Mouse (Mus musculus) midbrain, embryonic 13.5 days (tissue): ENCODE measurements at regions not wholly inside any gene's neighbourhood (a gene's known extent, or its start where the extent isn't known, plus 50 kb on each side); places are given as distances from the start of the nearest gene placed in this dataset.

Experiments used
- ATAC-seq: fragments of 200-750 bp; cut with Nextera tagmentation; 2 replicates; pipeline ENCODE4 v1.8.0; 2017; ENCODE audit warnings: mild to moderate bottlenecking, moderate TSS enrichment, moderate library complexity
- H3K27ac ChIP-seq: fragments of 300-500 bp; sonication (generic); 2 replicates; pipeline ENCODE4 v1.5.1; 2015; ENCODE audit warnings: inconsistent platforms, mild to moderate bottlenecking, moderate library complexity
- H3K27me3 ChIP-seq: fragments of 300-500 bp; sonication (generic); 2 replicates; pipeline ENCODE4 v1.6.1; 2015; ENCODE audit warnings: mild to moderate bottlenecking, inconsistent platforms
- H3K36me3 ChIP-seq: fragments of 300-500 bp; sonication (generic); 2 replicates; pipeline ENCODE4 v1.6.1; 2015; ENCODE audit warnings: mild to moderate bottlenecking, inconsistent platforms
- H3K4me1 ChIP-seq: fragments of 300-500 bp; sonication (generic); replicated peaks from 2 replicates; pipeline ENCODE4 v1.6.1; 2015; ENCODE audit warnings: inconsistent platforms
- H3K4me2 ChIP-seq: fragments of 300-500 bp; sonication (generic); replicated peaks from 2 replicates; pipeline ENCODE4 v1.6.1; 2015; ENCODE audit warnings: moderate library complexity, mild to moderate bottlenecking, inconsistent platforms
- H3K4me3 ChIP-seq: fragments of 300-500 bp; sonication (generic); replicated peaks from 2 replicates; pipeline ENCODE4 v1.5.1; 2015; ENCODE audit warnings: mild to moderate bottlenecking, inconsistent platforms
- H3K9ac ChIP-seq: fragments of 300-500 bp; sonication (generic); replicated peaks from 2 replicates; pipeline ENCODE4 v1.6.1; 2015; ENCODE audit warnings: mild to moderate bottlenecking, inconsistent platforms
- H3K9me3 ChIP-seq: fragments of 300-500 bp; sonication (generic); 2 replicates; pipeline ENCODE4 v1.6.1; 2016; ENCODE audit warnings: mild to moderate bottlenecking, inconsistent platforms
- WGBS: fragments of 180-500 bp; shearing (Covaris S2); methylation state at CpG from one replicate; pipeline ENCODE4 v1.1.7; 2015; 5-methylcytosine and 5-hydroxymethylcytosine counted together

GRCm38 (mm10) chr12:110074921-110075320 lies 203.9 kb upstream of the Dio3 start:
- H3K9me3 ChIP-seq, result 0 out of 2 replicates have a peak, but pooled peaks cover 5% of the 10 kb centered on the region
- H3K27ac ChIP-seq, result no peak overlapping the region
- H3K4me2 ChIP-seq, result no peak overlapping the region
- ATAC-seq, result no peak
- no peaks in the 10 kb centered on the region for H3K27me3 ChIP-seq
- H3K4me1 ChIP-seq, result no peaks in the 10 kb centered on the region
- 93% methylated on average over 8 of the region's 8 CpGs for WGBS
- H3K9ac ChIP-seq, result no peak overlapping the region
- H3K36me3 ChIP-seq, result no peaks in the 10 kb centered on the region
- no peak overlapping the region for H3K4me3 ChIP-seq

GRCm38 (mm10) chr12:110077211-110077884 lies 201.5 kb upstream of the Dio3 start:
- Histone ChIP-seq H3K36me3 (no peaks in the 10 kb centered on the region), H3K9me3 (no peaks in the 10 kb centered on the region), H3K4me2 (no peak overlapping the region), H3K27ac (no peak overlapping the region), H3K27me3 (no peaks in the 10 kb centered on the region), H3K9ac (no peak overlapping the region), H3K4me1 (no peaks in the 10 kb centered on the region), H3K4me3 (no peak overlapping the region)
- no peak for ATAC-seq
- WGBS, result 86% methylated on average over 6 of the region's 6 CpGs

- ATAC-seq, result no peak
- Histone ChIP-seq H3K27me3 (no peaks in the 10 kb centered on the region), H3K4me2 (no peak overlapping the region), H3K36me3 (no peaks in the 10 kb centered on the region), H3K27ac (no peak overlapping the region), H3K4me1 (no peaks in the 10 kb centered on the region), H3K4me3 (no peak overlapping the region), H3K9me3 (no peaks in the 10 kb centered on the region), H3K9ac (no peak overlapping the region)
- WGBS, result 66% methylated on average over 13 of the region's 13 CpGs
Observed at GRCm38 (mm10) chr12:110078081-110078505, 200.8 kb upstream of the Dio3 start.

- Histone ChIP-seq H3K4me1 (no peaks in the 10 kb centered on the region), H3K27ac (no peak overlapping the region), H3K9me3 (no peaks in the 10 kb centered on the region), H3K36me3 (no peaks in the 10 kb centered on the region), H3K4me3 (no peak overlapping the region), H3K4me2 (no peak overlapping the region), H3K27me3 (no peaks in the 10 kb centered on the region), H3K9ac (no peak overlapping the region)
- WGBS, result 98% methylated on average over 3 of the region's 3 CpGs
- no peak for ATAC-seq
Observed at GRCm38 (mm10) chr12:110081831-110082615, 196.8 kb upstream of the Dio3 start.

- Histone ChIP-seq H3K9me3 (no peaks in the 10 kb centered on the region), H3K27ac (no peak overlapping the region), H3K9ac (no peak overlapping the region), H3K4me3 (no peak overlapping the region), H3K4me1 (no peaks in the 10 kb centered on the region), H3K27me3 (no peaks in the 10 kb centered on the region), H3K4me2 (no peak overlapping the region), H3K36me3 (no peaks in the 10 kb centered on the region)
- WGBS, result 66% methylated on average over 13 of the region's 13 CpGs
- ATAC-seq, result no peak
Observed at GRCm38 (mm10) chr12:110082921-110083320, 195.9 kb upstream of the Dio3 start.

GRCm38 (mm10) chr12:110083471-110083870 lies 195.4 kb upstream of the Dio3 start:
- Histone ChIP-seq H3K4me1 (no peaks in the 10 kb centered on the region), H3K27me3 (no peaks in the 10 kb centered on the region), H3K27ac (no peak overlapping the region), H3K4me2 (no peak overlapping the region), H3K4me3 (no peak overlapping the region), H3K9ac (no peak overlapping the region), H3K9me3 (no peaks in the 10 kb centered on the region), H3K36me3 (no peaks in the 10 kb centered on the region)
- WGBS, result 68% methylated on average over 5 of the region's 5 CpGs
- ATAC-seq, result no peak

- ATAC-seq, result no peak
- 88% methylated on average over 2 of the region's 2 CpGs for WGBS
- Histone ChIP-seq H3K36me3 (no peaks in the 10 kb centered on the region), H3K9ac (no peak overlapping the region), H3K9me3 (no peaks in the 10 kb centered on the region), H3K27ac (no peak overlapping the region), H3K4me2 (no peak overlapping the region), H3K4me1 (no peaks in the 10 kb centered on the region), H3K4me3 (no peak overlapping the region), H3K27me3 (no peaks in the 10 kb centered on the region)
Observed at GRCm38 (mm10) chr12:110086921-110087320, 191.9 kb upstream of the Dio3 start.

GRCm38 (mm10) chr12:110087812-110088211 lies 191.1 kb upstream of the Dio3 start:
- H3K4me3 ChIP-seq, result no peak overlapping the region
- H3K4me2 ChIP-seq, result no peak overlapping the region
- H3K27me3 ChIP-seq, result no peaks in the 10 kb centered on the region
- H3K4me1 ChIP-seq, result no peaks in the 10 kb centered on the region
- no peak overlapping the region for H3K9ac ChIP-seq
- no peaks in the 10 kb centered on the region for H3K9me3 ChIP-seq
- no peak overlapping the region for H3K27ac ChIP-seq
- no peaks in the 10 kb centered on the region for H3K36me3 ChIP-seq
- no peak for ATAC-seq

GRCm38 (mm10) chr12:110102186-110102585 lies 176.7 kb upstream of the Dio3 start:
- H3K9ac ChIP-seq, result no peak overlapping the region
- H3K4me2 ChIP-seq, result no peak overlapping the region
- H3K4me3 ChIP-seq, result no peak overlapping the region
- H3K9me3 ChIP-seq, result peaks cover 6% of the 10 kb centered on the region
- H3K27ac ChIP-seq, result no peak overlapping the region
- no peaks in the 10 kb centered on the region for H3K36me3 ChIP-seq
- no peaks in the 10 kb centered on the region for H3K27me3 ChIP-seq
- no peak for ATAC-seq
- 91% methylated on average over 7 of the region's 7 CpGs for WGBS
- H3K4me1 ChIP-seq, result no peaks in the 10 kb centered on the region

GRCm38 (mm10) chr12:110112051-110112722 lies 166.7 kb upstream of the Dio3 start:
- ATAC-seq, result no peak
- no peak overlapping the region for H3K9ac ChIP-seq
- no peak overlapping the region for H3K27ac ChIP-seq
- H3K4me1 ChIP-seq, result peaks cover 5% of the 10 kb centered on the region
- H3K4me3 ChIP-seq, result no peak overlapping the region
- 81% methylated on average over 11 of the region's 11 CpGs for WGBS
- H3K36me3 ChIP-seq, result no peaks in the 10 kb centered on the region
- H3K9me3 ChIP-seq, result no peaks in the 10 kb centered on the region
- no peak overlapping the region for H3K4me2 ChIP-seq
- no peaks in the 10 kb centered on the region for H3K27me3 ChIP-seq

GRCm38 (mm10) chr12:110112723-110113105 lies 166.2 kb upstream of the Dio3 start:
- no peak overlapping the region for H3K27ac ChIP-seq
- no peaks in the 10 kb centered on the region for H3K9me3 ChIP-seq
- ATAC-seq, result no peak
- 90% methylated on average over 7 of the region's 7 CpGs for WGBS
- H3K36me3 ChIP-seq, result no peaks in the 10 kb centered on the region
- no peaks in the 10 kb centered on the region for H3K27me3 ChIP-seq
- no peak overlapping the region for H3K4me3 ChIP-seq
- no peak overlapping the region for H3K9ac ChIP-seq
- H3K4me1 ChIP-seq, result peaks cover 9% of the 10 kb centered on the region
- no peak overlapping the region for H3K4me2 ChIP-seq

- 69% methylated on average over 7 of the region's 7 CpGs for WGBS
- Histone ChIP-seq H3K4me2 (no peak overlapping the region), H3K27me3 (no peaks in the 10 kb centered on the region), H3K4me3 (no peak overlapping the region), H3K36me3 (no peaks in the 10 kb centered on the region), H3K9ac (no peak overlapping the region), H3K27ac (no peak overlapping the region), H3K9me3 (no peaks in the 10 kb centered on the region), H3K4me1 (0 out of 2 replicates have a peak, but pooled peaks cover 6% of the 10 kb centered on the region)
- no peak for ATAC-seq
Observed at GRCm38 (mm10) chr12:110120141-110120540, 158.7 kb upstream of the Dio3 start.
